Mouse (Mus musculus) mouse embryonic stem cell (cell line): Measurements from ENCODE around the gene Supt6.
"Not testable (repeated sequence)": the region's sequence is repeated elsewhere in the genome, so short reads cannot be mapped to it uniquely, and the experiment has no call there.

Experiments used
- in situ Hi-C, 2 experiments: fragments of 300-500 bp; cut with MboI; formaldehyde crosslinking; loops; 1 replicate in 1 of 2; 3 replicates in 1 of 2; pipeline ENCODE4 v1.14.3; 2019 to 2020; ENCODE audit warnings: low sequenced_read_pairs in 2 of 2, low pct_unique_long_range_greater_than_20kb in 1 of 2, mixed read lengths in 1 of 2; ENCODE audit not compliant: unreplicated experiment in 1 of 2

The Supt6 gene

DNA sequence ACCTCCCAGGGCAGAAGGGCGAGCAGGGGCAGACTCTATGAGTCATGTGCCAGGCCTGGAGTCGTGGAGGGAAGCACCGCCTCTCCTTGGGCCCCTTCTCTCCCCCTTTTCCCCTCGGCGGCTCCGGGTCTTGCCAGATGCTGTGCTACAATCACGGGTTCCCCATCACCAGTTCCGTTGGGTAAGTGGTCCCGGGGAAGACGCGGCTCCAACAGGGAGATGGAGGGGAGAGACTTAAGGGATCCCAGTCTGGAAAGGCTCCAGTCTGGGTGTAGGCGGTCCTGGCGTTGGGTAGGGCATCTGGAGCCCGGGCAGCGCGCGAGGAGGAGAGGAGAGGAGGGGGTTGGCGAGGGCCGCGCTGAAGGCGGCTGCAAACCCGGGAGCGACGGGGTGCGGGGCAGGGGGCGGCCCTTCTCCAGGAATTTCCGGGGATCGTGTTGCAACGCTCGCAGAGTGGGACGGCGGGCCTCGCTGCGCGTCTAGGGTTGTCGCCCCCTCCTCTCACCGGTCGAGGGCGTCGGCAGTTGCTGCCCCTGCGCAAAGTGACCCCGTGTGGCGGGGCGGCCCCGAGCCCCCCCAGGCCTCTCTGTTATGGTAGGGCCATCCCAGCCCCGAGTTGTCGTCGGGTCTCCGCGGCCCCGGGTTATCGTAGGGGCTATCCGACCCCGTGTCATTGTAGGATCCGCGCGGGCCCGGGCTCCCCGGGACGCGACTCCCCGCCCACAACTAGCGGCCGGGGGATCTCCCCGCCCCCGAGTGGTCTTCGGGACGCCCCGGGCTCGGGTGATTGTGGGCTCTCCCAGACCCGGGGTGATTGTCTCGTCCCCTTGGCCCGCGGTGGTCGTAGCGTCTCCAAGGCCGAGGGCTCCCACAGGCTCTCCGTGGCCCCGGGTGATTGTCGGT is 57.2 kb downstream of the Supt6 start, which contains the start of gene Rab34:
TSS of gene Rab34 (plus strand) at position 100 of the 903 bp plus-strand sequence.
- in situ Hi-C loops, result no loop called here

- in situ Hi-C loops, result not testable (repeated sequence)
These were observed 61.1 kb downstream of the Supt6 start for GRCm38 (mm10) chr11:78184702-78185101.

- in situ Hi-C loops, result no loop called here
These were observed 61.8 kb downstream of the Supt6 start for GRCm38 (mm10) chr11:78183884-78184514.

DNA sequence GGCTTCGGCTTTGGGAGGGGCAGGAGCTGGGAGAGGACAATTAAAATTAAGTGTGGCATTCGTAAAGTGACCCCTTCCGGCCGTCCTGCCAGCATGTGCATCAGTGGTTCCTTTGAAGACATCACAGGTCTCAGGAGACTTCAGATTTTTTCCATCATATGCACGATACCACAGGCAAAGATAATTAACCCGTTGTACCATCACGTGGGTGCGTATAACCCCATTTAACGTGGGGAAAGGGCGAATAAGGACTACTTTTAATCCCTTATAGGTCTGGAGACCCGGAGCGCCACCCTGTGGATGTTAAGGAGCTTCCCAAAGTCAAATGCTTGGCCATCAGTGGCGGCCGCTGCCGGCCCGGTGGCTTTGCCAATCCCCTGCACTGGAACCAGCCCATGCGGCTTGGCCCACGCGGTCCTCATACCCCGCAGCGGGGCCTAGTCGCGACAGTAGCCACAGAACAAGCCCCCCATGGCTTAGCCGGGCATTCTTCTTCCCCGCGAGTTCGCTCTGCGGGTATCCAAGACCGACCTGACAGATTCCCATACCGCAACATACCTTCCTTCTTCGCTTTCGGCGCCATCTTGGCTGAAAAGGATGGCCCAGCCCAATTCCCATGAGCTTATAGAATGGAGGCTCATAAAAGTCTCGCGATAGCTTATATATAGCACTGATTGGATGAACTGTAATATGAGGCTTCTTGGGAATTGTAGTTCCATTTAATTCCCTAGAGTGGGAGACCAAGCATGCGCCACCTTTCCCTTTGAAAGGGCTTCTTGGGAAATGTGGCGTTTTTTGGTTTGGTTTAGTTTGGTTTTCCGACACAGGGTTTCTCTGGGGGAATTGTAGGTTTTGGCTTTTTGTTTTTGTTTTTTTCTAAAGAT is 62.6 kb downstream of the Supt6 start, which contains the start of gene Rpl23a:
TSS of gene Rpl23a (minus strand) at position 624 of the 884 bp plus-strand sequence.
- in situ Hi-C loops, result no loop called here

GRCm38 (mm10) chr11:78182450-78182849 is 63.3 kb downstream of the Supt6 start:
- in situ Hi-C loops, result no loop called here

DNA sequence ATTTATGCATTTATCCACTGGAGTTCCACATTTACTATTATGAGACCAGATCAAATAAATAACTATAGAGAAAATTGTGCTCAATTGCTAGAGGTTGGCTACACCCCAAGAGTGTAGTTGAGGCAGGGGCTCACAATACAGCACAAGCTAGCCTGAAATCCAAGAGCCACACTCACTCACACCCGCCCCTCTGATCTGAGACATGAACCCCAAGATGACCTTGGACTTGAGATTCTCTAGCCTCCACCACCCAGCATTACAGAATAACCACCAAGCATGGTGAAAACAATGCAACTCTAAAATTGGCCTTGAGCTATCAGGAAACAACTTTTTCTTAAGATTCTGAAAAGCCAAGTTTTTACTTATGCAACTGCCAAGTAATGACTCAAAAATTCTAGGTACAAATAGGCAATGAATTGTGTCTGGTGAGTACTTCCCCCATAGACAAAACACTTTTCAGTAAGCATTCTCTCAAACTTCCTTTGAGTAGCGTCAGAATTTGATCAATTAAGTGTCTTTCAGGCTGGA is 63.9 kb downstream of the Supt6 start:
- in situ Hi-C loops, result no loop called here

DNA sequence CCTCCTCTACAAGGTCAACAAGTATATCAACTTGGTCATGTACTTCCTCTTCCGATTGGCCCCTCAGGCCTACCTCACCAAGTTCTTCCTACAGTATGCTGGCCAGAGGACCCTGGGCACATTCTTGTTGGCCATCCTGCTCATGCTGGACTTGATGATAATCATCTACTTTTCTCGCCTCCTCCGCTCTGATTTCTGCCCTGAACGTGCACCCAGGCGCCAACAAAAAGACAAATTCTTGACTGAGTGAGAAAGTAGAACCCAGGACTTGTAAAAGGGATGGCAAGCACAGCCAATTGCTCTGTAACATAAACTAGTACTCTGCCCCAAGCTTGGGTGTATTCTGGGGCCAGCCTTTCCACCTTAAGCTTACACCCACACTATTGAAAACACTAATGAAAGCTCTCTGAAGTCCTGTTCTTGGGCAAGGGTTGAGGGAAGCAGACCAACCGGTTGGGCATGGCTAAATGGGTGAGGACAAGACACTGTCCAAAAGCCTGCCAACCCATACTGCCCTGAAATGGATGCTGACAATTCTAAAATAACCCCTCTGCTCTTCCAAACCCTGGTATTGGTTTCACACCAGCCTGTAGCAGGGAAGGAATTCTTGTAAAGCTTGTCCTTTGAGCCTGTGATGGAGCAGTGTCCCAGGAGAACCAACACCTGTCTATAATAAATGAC is 65.6 kb downstream of the Supt6 start:
- in situ Hi-C loops, result no loop called here

- in situ Hi-C loops, result no loop called here
These were observed 66.3 kb downstream of the Supt6 start for GRCm38 (mm10) chr11:78179438-78179999.

DNA sequence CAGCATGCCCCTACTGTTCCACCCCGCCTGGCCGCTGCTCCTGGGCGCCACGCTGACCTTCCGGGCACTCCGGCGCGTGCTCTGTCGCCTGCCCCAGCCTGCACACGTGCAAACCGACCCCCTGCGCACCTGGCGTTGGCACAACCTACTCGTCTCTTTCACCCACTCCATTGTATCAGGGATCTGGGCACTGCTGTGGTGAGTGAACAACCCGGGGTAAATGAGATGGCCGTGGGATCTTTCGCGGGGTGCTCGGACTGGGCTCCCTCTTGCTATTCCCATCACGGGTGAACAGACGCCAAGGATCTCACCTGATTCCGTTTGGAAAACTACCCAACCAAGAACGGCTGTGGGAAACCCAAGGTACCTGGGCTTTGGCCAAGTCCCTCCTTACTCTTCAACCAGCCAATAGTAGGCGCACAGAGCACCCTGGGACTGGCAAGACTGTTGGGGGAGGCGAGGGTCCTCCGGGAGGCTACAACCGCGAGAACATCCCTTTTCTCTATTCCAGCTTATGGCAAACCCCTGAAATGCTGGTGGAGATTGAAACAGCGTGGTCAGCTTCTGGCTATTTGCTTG is 66.8 kb downstream of the Supt6 start:
- in situ Hi-C loops, result no loop called here

GRCm38 (mm10) chr11:78177903-78178858 is 67.6 kb downstream of the Supt6 start:
- in situ Hi-C loops, result no loop called here

DNA sequence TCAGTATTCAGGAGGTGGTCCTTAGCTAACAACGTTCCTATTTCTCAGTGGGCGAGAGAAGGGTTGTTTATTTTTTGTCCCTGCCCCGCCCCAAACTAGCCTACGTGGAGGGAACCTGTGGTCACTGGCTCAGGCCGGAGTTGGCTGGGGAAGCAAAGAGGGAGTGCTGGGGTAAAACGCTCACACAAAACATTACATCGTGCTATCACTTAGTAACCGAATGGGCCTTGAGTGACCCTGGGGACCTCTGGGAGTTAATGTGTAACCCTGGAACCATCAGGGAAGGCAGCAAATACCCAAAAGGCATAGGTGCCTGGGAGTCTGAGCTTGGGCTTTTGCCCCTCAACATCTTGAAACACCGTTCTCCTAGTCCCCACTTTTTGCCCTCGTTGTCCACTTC is 68.3 kb downstream of the Supt6 start:
- in situ Hi-C loops, result no loop called here

GRCm38 (mm10) chr11:78176905-78177331 is 68.9 kb downstream of the Supt6 start:
- in situ Hi-C loops, result no loop called here

GRCm38 (mm10) chr11:78176402-78176862 is 69.4 kb downstream of the Supt6 start, which contains the start of the genes Nek8 and Tlcd1:
Nek8 (minus strand) TSS chr11:78176675.
Tlcd1 (plus strand) TSS chr11:78176711.
- in situ Hi-C loops, result no loop called here

DNA sequence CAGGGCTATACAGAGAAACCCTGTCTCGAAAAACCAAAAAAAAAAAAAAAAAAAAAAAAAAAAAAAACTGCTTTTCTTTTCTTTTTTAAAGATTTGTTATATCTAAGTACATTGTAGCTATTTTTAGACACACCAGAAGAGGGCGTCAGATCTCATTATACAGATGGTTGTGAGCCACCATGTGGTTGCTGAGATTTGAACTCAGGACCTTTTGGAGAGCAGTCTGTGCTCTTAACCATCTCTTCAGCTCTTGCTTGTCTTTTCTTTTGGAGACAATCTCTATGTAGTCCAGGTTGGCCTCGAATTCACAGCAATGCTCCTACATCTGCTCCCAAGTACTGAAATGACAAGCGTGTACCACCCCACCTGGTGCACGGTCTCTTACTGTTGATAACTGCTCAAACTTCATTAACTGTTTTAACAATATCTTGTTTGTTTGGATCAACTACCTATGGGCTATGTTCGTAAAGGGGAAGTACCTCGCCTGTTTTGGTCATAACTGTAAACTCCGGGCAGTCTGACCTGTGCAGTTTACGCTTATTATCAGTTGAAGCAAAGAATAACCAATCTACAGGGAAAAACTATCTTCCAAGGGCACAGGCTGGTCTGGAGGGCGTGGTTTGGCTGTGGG is 69.9 kb downstream of the Supt6 start:
- in situ Hi-C loops, result no loop called here

- in situ Hi-C loops, result no loop called here
These were observed 71.3 kb downstream of the Supt6 start for GRCm38 (mm10) chr11:78174506-78174905.
